Mouse (Mus musculus): ENCODE measurements around the gene Tmem229b. TPM values are rescaled to one million over a fixed set of nuclear protein-coding genes. Genes with fewer than 3 reads are reported as not detected.

Gene Tmem229b
- polyA plus RNA-seq, 1 experiment from 2014 or later = 1.9 TPM

- no peaks in the 10 kb centered on the region for H3K27me3 ChIP-seq
- no peak overlapping the region for H3K4me3 ChIP-seq
- no peak for ATAC-seq (replicated peaks; ENCODE audit: insufficient number of reproducible peaks, insufficient read depth, low FRiP score, low read depth)
- peaks cover 10% of the 10 kb centered on the region for H3K4me1 ChIP-seq (replicated peaks)
- WGBS = 54% methylated on average over 4 of the region's 4 CpGs
- no peaks in the 10 kb centered on the region for H3K9me3 ChIP-seq (replicated peaks)
- H3K9ac ChIP-seq = no peak overlapping the region
- H3K4me2 ChIP-seq = no peak overlapping the region
- H3K27ac ChIP-seq = no peak overlapping the region
- no peaks in the 10 kb centered on the region for H3K36me3 ChIP-seq
These were observed 86.0 kb downstream of the Tmem229b start for GRCm38 (mm10) chr12:78921421-78921820.

- 0 out of 2 replicates have a peak, but pooled peaks have one; percentile 62 for ATAC-seq (replicated peaks; ENCODE audit: insufficient number of reproducible peaks, insufficient read depth, low FRiP score, low read depth)
- H3K4me3 ChIP-seq = no peak overlapping the region
- peak overlapping the region; percentile 34 for H3K4me2 ChIP-seq
- WGBS = 27% methylated on average over 16 of the region's 16 CpGs
- no peaks in the 10 kb centered on the region for H3K36me3 ChIP-seq
- H3K27ac ChIP-seq = no peak overlapping the region
- peaks cover 6% of the 10 kb centered on the region for H3K27me3 ChIP-seq
- peaks cover 10% of the 10 kb centered on the region for H3K4me1 ChIP-seq (replicated peaks)
- H3K9me3 ChIP-seq (replicated peaks) = no peaks in the 10 kb centered on the region
- no peak overlapping the region for H3K9ac ChIP-seq
These were observed 88.2 kb downstream of the Tmem229b start for GRCm38 (mm10) chr12:78919079-78919712.

GRCm38 (mm10) chr12:78918227-78919078, 89.0 kb downstream of the Tmem229b start:
- no peaks in the 10 kb centered on the region for H3K9me3 ChIP-seq (replicated peaks)
- H3K9ac ChIP-seq = no peak overlapping the region
- peak overlapping the region; percentile 34 for H3K4me2 ChIP-seq
- ATAC-seq (replicated peaks; ENCODE audit: insufficient number of reproducible peaks, insufficient read depth, low FRiP score, low read depth) = peak; percentile 55; the same call in 1 of the 2 replicates
- H3K4me1 ChIP-seq (replicated peaks) = peaks cover 10% of the 10 kb centered on the region
- H3K27me3 ChIP-seq = peaks cover 13% of the 10 kb centered on the region
- no peak overlapping the region for H3K27ac ChIP-seq
- WGBS = 12% methylated on average over 11 of the region's 11 CpGs
- no peaks in the 10 kb centered on the region for H3K36me3 ChIP-seq
- H3K4me3 ChIP-seq = no peak overlapping the region

GRCm38 (mm10) chr12:78916278-78916677, 91.1 kb downstream of the Tmem229b start:
- Histone ChIP-seq H3K27me3 (peaks cover 25% of the 10 kb centered on the region), H3K27ac (no peak overlapping the region), H3K36me3 (no peaks in the 10 kb centered on the region), H3K4me1 (replicated peaks) (peaks cover 20% of the 10 kb centered on the region), H3K9ac (no peak overlapping the region), H3K4me2 (no peak overlapping the region), H3K9me3 (replicated peaks) (no peaks in the 10 kb centered on the region), H3K4me3 (no peak overlapping the region)
- ATAC-seq (replicated peaks; ENCODE audit: insufficient number of reproducible peaks, insufficient read depth, low FRiP score, low read depth) = no peak
- 73% methylated on average over 3 of the region's 3 CpGs for WGBS

- no peak overlapping the region for H3K4me3 ChIP-seq
- no peak overlapping the region for H3K9ac ChIP-seq
- ATAC-seq (replicated peaks; ENCODE audit: insufficient number of reproducible peaks, insufficient read depth, low FRiP score, low read depth) = no peak
- H3K4me1 ChIP-seq (replicated peaks) = peaks cover 27% of the 10 kb centered on the region
- H3K4me2 ChIP-seq = no peak overlapping the region
- no peaks in the 10 kb centered on the region for H3K9me3 ChIP-seq (replicated peaks)
- no peaks in the 10 kb centered on the region for H3K36me3 ChIP-seq
- 61% methylated on average over 3 of the region's 3 CpGs for WGBS
- no peak overlapping the region for H3K27ac ChIP-seq
- peaks cover 30% of the 10 kb centered on the region for H3K27me3 ChIP-seq
These were observed 91.9 kb downstream of the Tmem229b start for GRCm38 (mm10) chr12:78915561-78915960.

- ATAC-seq (replicated peaks; ENCODE audit: insufficient number of reproducible peaks, insufficient read depth, low FRiP score, low read depth) = no peak
- Histone ChIP-seq H3K4me3 (no peak overlapping the region), H3K9ac (no peak overlapping the region), H3K4me1 (replicated peaks) (peaks cover 29% of the 10 kb centered on the region), H3K36me3 (no peaks in the 10 kb centered on the region), H3K4me2 (no peak overlapping the region), H3K9me3 (replicated peaks) (no peaks in the 10 kb centered on the region), H3K27ac (no peak overlapping the region), H3K27me3 (peaks cover 40% of the 10 kb centered on the region)
- WGBS = 72% methylated on average over 4 of the region's 4 CpGs
These were observed 93.0 kb downstream of the Tmem229b start for GRCm38 (mm10) chr12:78914458-78914857.

Other genes starting within 250 kb of the Tmem229b start
- 63.4 and 71.2 TPM in 2 replicates for gene Atp6v1d, start 146.0 kb downstream of the Tmem229b start, polyA plus RNA-seq (2015; fragmentation: Nextera tagmentation; extraction: Ambion mirVana)
- gene Eif2s1, start 145.8 kb downstream of the Tmem229b start, polyA plus RNA-seq (2015; fragmentation: Nextera tagmentation; extraction: Ambion mirVana) = 128 and 143 TPM in 2 replicates
- 2.1 and 2.7 TPM in 2 replicates for gene Plek2, start 100.7 kb downstream of the Tmem229b start, polyA plus RNA-seq (2015; fragmentation: Nextera tagmentation; extraction: Ambion mirVana)
- 1.9 and 2.2 TPM in 2 replicates for gene Plekhh1, start 21.5 kb upstream of the Tmem229b start, polyA plus RNA-seq (2015; fragmentation: Nextera tagmentation; extraction: Ambion mirVana)
- gene Pigh, start 82.0 kb upstream of the Tmem229b start, polyA plus RNA-seq (2015; fragmentation: Nextera tagmentation; extraction: Ambion mirVana) = 12.1 and 13.7 TPM in 2 replicates
- gene Arg2, start 123.2 kb upstream of the Tmem229b start, polyA plus RNA-seq (2015; fragmentation: Nextera tagmentation; extraction: Ambion mirVana) = 0.20 and 0.61 TPM in 2 replicates
- gene Vti1b, start 165.0 kb upstream of the Tmem229b start, polyA plus RNA-seq (2015; fragmentation: Nextera tagmentation; extraction: Ambion mirVana) = 83.9 and 86.6 TPM in 2 replicates
- 12.8 and 15.2 TPM in 2 replicates for gene Rdh11, start 184.7 kb upstream of the Tmem229b start, polyA plus RNA-seq (2015; fragmentation: Nextera tagmentation; extraction: Ambion mirVana)
- 0.67 and 1.2 TPM in 2 replicates for gene Rdh12, start 201.3 kb upstream of the Tmem229b start, polyA plus RNA-seq (2015; fragmentation: Nextera tagmentation; extraction: Ambion mirVana)

Measured in heart, embryonic 15.5 days (tissue).